Mouse (Mus musculus): ENCODE data around the gene Rps6kc1. TPM values are rescaled to one million over a fixed set of nuclear protein-coding genes. Genes with fewer than 3 reads are reported as not detected.

Rps6kc1 gene
- 12.0 TPM for polyA plus RNA-seq (2014; fragmentation: Illumina TruSeq; extraction: RNeasy Lipid Tissue Mini Kit (QIAGEN cat#74804); ENCODE audit: low read depth, low replicate concordance)

GRCm38 (mm10) chr1:190911415-190912123 is at the start of gene Rps6kc1:
Gene Rps6kc1 (minus strand): TSS chr1:190911770.

GRCm38 (mm10) chr1:190924812-190925211 is 13.2 kb upstream of the Rps6kc1 start, which contains the start of gene Angel2:
Gene Angel2 (plus strand): TSS chr1:190925112.

Other genes starting within 250 kb of the Rps6kc1 start
- 27.1 TPM for gene Angel2, start 13.3 kb upstream of the Rps6kc1 start, polyA plus RNA-seq (2014; fragmentation: Illumina TruSeq; extraction: RNeasy Lipid Tissue Mini Kit (QIAGEN cat#74804); ENCODE audit: low read depth, low replicate concordance)
- gene Vash2, start 67.5 kb upstream of the Rps6kc1 start, polyA plus RNA-seq (2014; fragmentation: Illumina TruSeq; extraction: RNeasy Lipid Tissue Mini Kit (QIAGEN cat#74804); ENCODE audit: low read depth, low replicate concordance) = 0.13 TPM
- 6.1 TPM for gene Flvcr1, start 114.4 kb upstream of the Rps6kc1 start, polyA plus RNA-seq (2014; fragmentation: Illumina TruSeq; extraction: RNeasy Lipid Tissue Mini Kit (QIAGEN cat#74804); ENCODE audit: low read depth, low replicate concordance)
- not detected for gene Spata45, start 124.9 kb upstream of the Rps6kc1 start, polyA plus RNA-seq (2014; fragmentation: Illumina TruSeq; extraction: RNeasy Lipid Tissue Mini Kit (QIAGEN cat#74804); ENCODE audit: low read depth, low replicate concordance)
- gene Tatdn3, start 151.2 kb upstream of the Rps6kc1 start, polyA plus RNA-seq (2014; fragmentation: Illumina TruSeq; extraction: RNeasy Lipid Tissue Mini Kit (QIAGEN cat#74804); ENCODE audit: low read depth, low replicate concordance) = 34.6 TPM
- 0.16 TPM for gene Nsl1, start 151.2 kb upstream of the Rps6kc1 start, polyA plus RNA-seq (2014; fragmentation: Illumina TruSeq; extraction: RNeasy Lipid Tissue Mini Kit (QIAGEN cat#74804); ENCODE audit: low read depth, low replicate concordance)
- gene Batf3, start 186.1 kb upstream of the Rps6kc1 start, polyA plus RNA-seq (2014; fragmentation: Illumina TruSeq; extraction: RNeasy Lipid Tissue Mini Kit (QIAGEN cat#74804); ENCODE audit: low read depth, low replicate concordance) = 0.65 TPM

Measured in heart, adult 10 weeks (tissue).